Mouse (Mus musculus): ENCODE results near the gene Car1.
"Not testable (repeated sequence)": the region's sequence is repeated elsewhere in the genome, so short reads cannot be mapped to it uniquely, and the experiment has no call there.

Gene Car1

DNA sequence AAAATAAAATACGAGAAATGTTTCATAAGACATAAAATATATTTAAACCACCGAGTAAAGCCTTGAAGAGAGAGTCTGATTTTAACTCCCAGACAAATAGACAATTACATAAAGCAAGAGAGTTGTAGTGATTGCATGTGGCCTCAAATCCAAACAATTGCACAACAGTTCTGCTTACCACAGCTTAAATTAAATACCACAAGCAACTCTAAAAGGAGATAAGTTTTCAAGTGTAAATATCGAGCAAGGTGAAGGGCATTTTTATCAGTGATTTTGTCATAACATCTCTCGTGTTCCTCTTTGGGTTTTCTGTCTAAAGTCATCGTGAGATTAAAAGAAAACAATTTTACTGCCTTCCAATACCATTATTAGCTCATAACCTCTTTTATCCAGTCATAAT is 25.0 kb downstream of the Car1 start:
- DNase-seq (ENCODE audit: low spot score) = not testable (repeated sequence)

DNA sequence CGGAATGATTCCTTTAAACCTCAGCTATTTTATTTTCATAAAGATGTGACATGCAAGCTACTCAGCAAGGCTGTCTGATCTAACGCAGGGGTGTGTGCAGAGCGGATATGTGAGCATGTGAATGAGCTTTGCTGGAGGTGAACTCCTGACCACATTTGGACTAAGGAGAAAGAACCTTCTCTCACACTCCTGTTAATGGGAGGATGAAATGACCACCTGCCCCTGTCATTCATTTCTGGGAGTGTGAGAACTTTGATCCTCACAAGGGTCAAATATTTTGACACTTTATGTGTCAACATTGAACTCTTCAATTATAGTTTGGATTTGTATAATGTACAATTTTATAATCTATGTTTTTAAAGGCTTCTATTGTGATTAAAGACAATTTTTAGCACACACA is 25.8 kb downstream of the Car1 start:
- DNase-seq (ENCODE audit: low spot score) = not testable (repeated sequence)

DNA sequence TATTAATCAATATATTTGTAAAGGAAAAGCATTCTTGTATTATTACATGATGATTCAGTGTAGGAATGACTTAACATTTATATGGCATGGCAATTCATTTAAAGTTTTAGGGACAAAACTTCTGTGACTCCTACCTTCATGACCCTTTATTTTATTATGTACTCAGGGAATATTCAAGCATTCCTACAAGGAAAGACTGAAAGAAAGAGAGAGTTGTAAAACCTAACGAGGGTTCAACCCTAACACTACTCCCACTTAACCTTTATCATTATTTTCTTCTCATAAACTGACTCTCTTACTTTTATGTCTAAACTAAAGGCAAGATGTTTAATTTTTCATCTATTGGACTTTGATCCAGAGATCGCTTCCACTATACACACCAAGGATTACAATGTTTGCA is 28.0 kb downstream of the Car1 start:
- DNase-seq (ENCODE audit: low spot score) = no peak

DNA sequence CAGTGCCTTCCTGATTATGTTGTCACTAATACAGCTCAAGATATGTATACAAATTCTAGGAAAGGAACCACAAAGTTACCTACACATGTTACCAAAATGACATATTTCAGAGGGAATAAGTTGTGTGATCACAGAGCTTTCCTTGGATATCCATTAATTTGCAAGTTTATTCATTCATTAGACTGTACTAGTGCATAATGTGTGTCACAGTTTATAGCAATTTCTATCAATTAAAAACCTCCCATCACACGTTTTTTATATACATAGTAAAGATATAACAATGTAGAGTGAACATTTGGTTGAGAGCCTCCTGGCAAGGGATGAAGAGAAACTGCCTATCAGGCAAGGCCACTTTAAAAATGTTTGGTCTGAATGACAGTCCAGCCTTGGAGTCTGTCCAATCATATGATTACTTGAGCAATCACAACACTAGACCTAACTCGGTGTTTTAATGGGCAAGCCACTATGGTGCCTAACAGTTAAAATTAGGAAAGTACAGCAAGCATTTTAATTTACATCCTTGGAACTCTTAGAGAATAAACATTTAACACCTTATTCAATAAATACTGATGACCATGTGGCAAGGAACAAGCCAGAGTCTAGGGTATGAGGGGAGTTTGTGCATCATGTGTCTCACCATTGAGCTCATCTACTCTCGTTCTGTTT is 31.5 kb downstream of the Car1 start:
- DNase-seq (ENCODE audit: low spot score) = not testable (repeated sequence)

DNA sequence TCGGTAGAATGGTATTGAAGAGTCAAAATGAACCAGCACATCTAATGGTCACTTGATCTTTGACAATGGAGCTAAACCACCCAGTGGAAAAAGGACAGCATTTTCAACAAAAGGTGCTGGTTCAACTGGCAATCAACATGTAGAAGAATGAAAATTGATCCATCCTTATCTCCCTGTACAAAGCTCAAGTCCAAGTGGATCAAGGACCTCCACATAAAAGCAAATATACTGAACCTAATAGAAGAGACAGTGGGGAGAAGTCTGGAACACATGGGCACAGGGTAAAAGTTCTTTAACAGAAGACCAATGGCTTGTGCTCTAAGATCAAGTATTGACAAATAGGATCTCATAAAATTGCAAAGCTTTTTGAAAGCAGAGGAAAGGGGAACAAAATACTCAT is 33.6 kb downstream of the Car1 start:
- not testable (repeated sequence) for DNase-seq (ENCODE audit: low spot score)

DNA sequence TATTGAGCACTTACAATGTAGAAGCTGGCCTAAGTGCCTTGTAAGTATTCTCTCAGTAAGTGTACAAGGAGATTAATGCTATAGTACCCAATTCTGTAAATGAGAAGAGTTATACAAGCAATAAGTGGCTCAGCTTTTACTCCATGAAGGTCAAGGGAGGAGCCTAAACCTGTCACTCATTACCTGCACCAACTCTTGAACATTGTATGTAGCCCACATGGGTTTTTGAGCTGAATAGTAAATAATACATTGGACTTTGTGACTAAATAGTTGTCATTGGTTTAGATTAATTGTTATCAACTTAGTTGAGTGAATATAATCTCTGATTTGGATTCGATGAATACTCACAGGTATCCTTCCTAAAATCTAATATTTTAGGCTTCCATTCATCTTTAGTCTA is 35.7 kb downstream of the Car1 start:
- DNase-seq (ENCODE audit: low spot score) = not testable (repeated sequence)

DNA sequence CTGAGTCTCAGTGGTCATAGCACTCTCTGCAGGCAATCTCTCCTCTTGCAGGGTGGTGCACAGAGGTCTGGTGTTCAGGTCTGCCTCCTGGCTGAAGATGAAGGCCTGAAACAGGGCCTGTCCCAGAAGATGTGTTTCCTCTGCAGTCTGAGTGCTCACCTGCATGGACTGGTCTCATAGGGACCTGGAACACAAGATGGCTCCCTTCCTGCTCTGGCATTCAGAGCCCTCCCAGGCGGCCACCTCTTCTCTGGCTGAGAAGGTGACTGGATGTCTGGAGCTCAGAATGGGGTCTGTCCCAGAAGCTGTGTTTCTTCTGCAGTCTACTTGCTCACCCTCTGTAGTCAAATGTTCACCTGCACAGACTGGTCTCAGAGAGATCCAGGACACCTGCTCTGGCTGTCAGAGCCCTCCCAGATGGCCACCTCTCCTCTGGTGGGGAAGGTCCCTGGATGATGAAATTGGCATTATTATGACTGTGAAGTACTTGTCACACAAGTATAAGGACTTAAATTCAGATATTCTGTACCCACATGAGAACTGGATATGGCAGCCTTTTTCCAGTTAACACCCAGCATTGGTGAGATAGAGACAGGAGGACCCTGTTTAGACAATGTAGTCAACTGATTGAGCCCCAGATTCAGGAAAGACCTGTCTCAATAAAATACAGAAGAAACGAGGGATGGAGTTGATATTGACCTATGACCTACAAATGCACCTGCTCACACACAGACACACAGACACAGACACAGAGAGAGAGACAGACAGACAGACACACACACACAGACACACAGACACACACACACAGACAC is 43.2 kb downstream of the Car1 start:
- no peak for DNase-seq (ENCODE audit: low spot score)

DNA sequence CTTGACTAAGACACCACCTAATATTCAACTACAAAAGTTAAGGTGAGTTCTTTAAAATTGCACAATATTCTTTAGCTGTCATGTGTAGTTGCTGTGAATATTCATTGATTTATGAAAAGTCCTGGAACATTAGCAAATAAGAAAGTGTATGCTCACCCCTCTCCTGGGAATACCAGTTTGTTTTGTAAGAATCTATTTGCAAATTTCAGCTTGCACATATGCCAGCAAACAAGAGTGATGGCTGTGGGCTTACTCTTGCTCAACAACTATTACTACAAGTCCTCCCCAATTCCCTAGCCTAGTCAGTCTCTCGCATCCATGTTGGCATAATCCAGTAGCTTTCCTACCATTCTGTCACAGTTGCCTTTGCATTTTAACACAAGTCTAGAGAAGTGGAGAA is 52.5 kb downstream of the Car1 start:
- no peak for DNase-seq (ENCODE audit: low spot score)

DNA sequence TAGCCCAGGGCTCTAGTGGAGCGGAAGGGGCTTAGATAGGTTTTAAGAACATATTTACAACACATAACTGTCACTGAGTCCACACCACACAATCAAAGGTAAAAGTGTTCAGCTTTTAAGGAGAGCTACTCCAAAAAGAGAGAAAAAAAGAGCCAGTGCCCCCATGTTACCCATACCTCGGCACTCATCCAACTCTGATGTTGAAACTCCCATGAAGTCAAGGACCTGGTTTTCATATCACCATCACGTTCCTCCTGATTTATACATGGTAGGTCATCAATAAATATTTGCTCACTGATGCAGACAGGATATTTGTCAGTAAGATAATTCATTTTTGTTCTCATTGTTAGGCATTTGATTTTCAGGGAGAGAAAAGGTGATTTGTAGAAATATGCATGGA is 62.1 kb downstream of the Car1 start:
- DNase-seq (ENCODE audit: low spot score) = no peak

DNA sequence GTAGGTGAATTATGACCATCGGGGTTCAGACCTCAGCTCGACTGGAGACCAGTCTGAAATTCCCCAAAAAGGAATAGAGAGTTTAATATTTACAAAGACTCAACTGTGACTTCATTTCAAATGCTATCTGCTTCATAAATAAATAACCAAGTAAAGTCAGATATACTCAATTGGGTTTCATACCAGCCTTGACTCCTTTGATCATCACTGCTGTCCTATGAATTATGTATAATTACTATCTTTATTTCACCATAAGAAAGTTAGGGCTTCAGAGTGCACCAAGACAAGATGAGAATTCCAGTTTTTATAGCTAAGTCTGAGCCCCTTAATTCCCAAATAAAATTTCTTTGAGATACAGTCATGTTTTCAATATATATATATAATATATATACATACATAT is 69.9 kb downstream of the Car1 start:
- DNase-seq (ENCODE audit: low spot score) = no peak

DNA sequence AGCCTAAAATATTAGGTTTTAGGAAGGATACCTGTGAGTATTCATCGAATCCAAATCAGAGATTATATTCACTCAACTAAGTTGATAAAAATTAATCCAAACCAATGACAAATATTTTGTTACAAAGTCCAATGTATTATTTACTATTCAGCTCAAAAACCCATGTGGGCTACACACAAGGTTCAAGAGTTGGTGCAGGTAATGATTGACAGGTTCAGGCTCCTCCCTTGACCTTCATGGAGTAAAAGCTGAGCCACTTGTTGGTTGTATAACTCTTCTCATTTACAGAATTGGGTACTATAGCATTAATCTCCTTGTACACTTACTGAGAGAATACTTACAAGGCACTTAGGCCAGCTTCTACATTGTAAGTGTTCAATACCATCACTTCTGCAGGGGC is 80.7 kb downstream of the Car1 start:
- DNase-seq (ENCODE audit: low spot score) = not testable (repeated sequence)

DNA sequence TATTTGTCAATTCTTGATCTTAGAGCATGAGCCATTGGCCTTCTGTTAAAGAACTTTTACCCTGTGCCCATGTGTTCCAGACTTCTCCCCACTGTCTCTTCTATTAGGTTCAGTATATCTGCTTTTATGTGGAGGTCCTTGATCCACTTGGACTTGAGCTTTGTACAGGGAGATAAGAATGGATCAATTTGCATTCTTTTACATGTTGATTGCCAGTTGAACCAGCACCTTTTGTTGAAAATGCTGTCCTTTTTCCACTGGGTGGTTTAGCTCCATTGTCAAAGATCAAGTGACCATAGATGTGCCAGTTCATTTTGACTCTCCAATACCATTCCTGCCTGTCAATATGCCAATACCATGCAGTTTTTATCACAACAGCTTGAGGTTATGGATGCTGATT is 82.7 kb downstream of the Car1 start:
- DNase-seq (ENCODE audit: low spot score) = not testable (repeated sequence)

All from layer of hippocampus, adult 9-10 months (tissue).